Mouse (Mus musculus): ENCODE results near the gene Ppp4r1.

Ppp4r1 gene

GRCm38 (mm10) chr17:65800451-65800850 lies 18.1 kb downstream of the Ppp4r1 start:
- DNase-seq (ENCODE audit: extremely low read depth, low read depth, low spot score) = no peak

- no peak for DNase-seq (ENCODE audit: extremely low read depth, low read depth, low spot score)
Measured at GRCm38 (mm10) chr17:65802026-65802425, 19.7 kb downstream of the Ppp4r1 start.

- DNase-seq (ENCODE audit: extremely low read depth, low read depth, low spot score) = no peak
Measured at GRCm38 (mm10) chr17:65805966-65806365, 23.6 kb downstream of the Ppp4r1 start.

GRCm38 (mm10) chr17:65806416-65806815 lies 24.0 kb downstream of the Ppp4r1 start:
- DNase-seq (ENCODE audit: extremely low read depth, low read depth, low spot score) = no peak

- no peak for DNase-seq (ENCODE audit: extremely low read depth, low read depth, low spot score)
Measured at GRCm38 (mm10) chr17:65811032-65811431, 28.7 kb downstream of the Ppp4r1 start.

- DNase-seq (ENCODE audit: extremely low read depth, low read depth, low spot score) = no peak
Measured at GRCm38 (mm10) chr17:65813763-65814162, 31.4 kb downstream of the Ppp4r1 start.

- DNase-seq (ENCODE audit: extremely low read depth, low read depth, low spot score) = no peak
Measured at GRCm38 (mm10) chr17:65820197-65820596, 37.8 kb downstream of the Ppp4r1 start.

- no peak for DNase-seq (ENCODE audit: extremely low read depth, low read depth, low spot score)
Measured at GRCm38 (mm10) chr17:65822423-65822822, 40.0 kb downstream of the Ppp4r1 start.

GRCm38 (mm10) chr17:65824246-65824645 lies 41.9 kb downstream of the Ppp4r1 start:
- DNase-seq (ENCODE audit: extremely low read depth, low read depth, low spot score) = no peak

- DNase-seq (ENCODE audit: extremely low read depth, low read depth, low spot score) = no peak
Measured at GRCm38 (mm10) chr17:65826257-65826656, 43.9 kb downstream of the Ppp4r1 start.

GRCm38 (mm10) chr17:65827119-65827840 lies 44.9 kb downstream of the Ppp4r1 start:
- DNase-seq (ENCODE audit: extremely low read depth, low read depth, low spot score) = no peak

- DNase-seq (ENCODE audit: extremely low read depth, low read depth, low spot score) = no peak
Measured at GRCm38 (mm10) chr17:65827904-65828303, 45.5 kb downstream of the Ppp4r1 start.

GRCm38 (mm10) chr17:65828951-65829350 lies 46.6 kb downstream of the Ppp4r1 start:
- no peak for DNase-seq (ENCODE audit: extremely low read depth, low read depth, low spot score)

- no peak for DNase-seq (ENCODE audit: extremely low read depth, low read depth, low spot score)
Measured at GRCm38 (mm10) chr17:65830216-65830863, 48.0 kb downstream of the Ppp4r1 start.

GRCm38 (mm10) chr17:65833891-65834290 lies 51.5 kb downstream of the Ppp4r1 start:
- no peak for DNase-seq (ENCODE audit: extremely low read depth, low read depth, low spot score)

- no peak for DNase-seq (ENCODE audit: extremely low read depth, low read depth, low spot score)
Measured at GRCm38 (mm10) chr17:65836746-65837145, 54.4 kb downstream of the Ppp4r1 start.

GRCm38 (mm10) chr17:65839541-65840256 lies 57.3 kb downstream of the Ppp4r1 start:
- no peak for DNase-seq (ENCODE audit: extremely low read depth, low read depth, low spot score)

- no peak for DNase-seq (ENCODE audit: extremely low read depth, low read depth, low spot score)
Measured at GRCm38 (mm10) chr17:65842669-65843381, 60.5 kb downstream of the Ppp4r1 start.

- no peak for DNase-seq (ENCODE audit: extremely low read depth, low read depth, low spot score)
Measured at GRCm38 (mm10) chr17:65845423-65845822, 63.0 kb downstream of the Ppp4r1 start.

GRCm38 (mm10) chr17:65847694-65848449 lies 65.5 kb downstream of the Ppp4r1 start:
- DNase-seq (ENCODE audit: extremely low read depth, low read depth, low spot score) = no peak

- no peak for DNase-seq (ENCODE audit: extremely low read depth, low read depth, low spot score)
Measured at GRCm38 (mm10) chr17:65850487-65850886, 68.1 kb downstream of the Ppp4r1 start.
